Mouse (Mus musculus): ENCODE measurements around the gene 1700057G04Rik. TPM values are rescaled to one million over a fixed set of nuclear protein-coding genes. Genes with fewer than 3 reads are reported as not detected.
"Not testable (repeated sequence)": the region's sequence is repeated elsewhere in the genome, so short reads cannot be mapped to it uniquely, and the experiment has no call there.

1700057G04Rik gene
- polyA plus RNA-seq, 2 experiments, result not detected

GRCm38 (mm10) chr9:92305075-92305474 is 4.1 kb upstream of the 1700057G04Rik start:
- no peaks in the 10 kb centered on the region for H3K27me3 ChIP-seq (ENCODE audit: control insufficient read depth, insufficient read depth, low read length)
- H3K9me3 ChIP-seq (ENCODE audit: control insufficient read depth, low read length), result no peaks in the 10 kb centered on the region
- no peak overlapping the region for H3K4me3 ChIP-seq (ENCODE audit: insufficient read depth in 1 of 2, low read depth in 2 of 2, low read length in 2 of 2)
- no peaks in the 10 kb centered on the region for H3K4me1 ChIP-seq (replicated peaks; ENCODE audit: control insufficient read depth in 2 of 2, insufficient read depth in 2 of 2, low read length in 1 of 2)
- H3K27ac ChIP-seq, result no peak overlapping the region
- no peak overlapping the region for H3K9ac ChIP-seq (replicated peaks)
- no peak overlapping the region for H3K4me2 ChIP-seq (ENCODE audit: low read depth)
- TF ChIP-seq EP300 (IDR thresholded peaks at IDR 0.05; ENCODE audit: low read depth), result no peak
- TF ChIP-seq CTCF (IDR thresholded peaks at IDR 0.05; ENCODE audit: low read depth), result no peak
- no peak for ATAC-seq (ENCODE audit: insufficient read depth)
- DNase-seq (ENCODE audit: low read depth in 3 of 3, low spot score in 3 of 3), result no peak
- WGBS (ENCODE audit: insufficient replicate concordance), result 66% methylated on average over 8 of the region's 8 CpGs
- H3K36me3 ChIP-seq (replicated peaks; ENCODE audit: control insufficient read depth, insufficient read depth, low read depth), result no peaks in the 10 kb centered on the region

DNA sequence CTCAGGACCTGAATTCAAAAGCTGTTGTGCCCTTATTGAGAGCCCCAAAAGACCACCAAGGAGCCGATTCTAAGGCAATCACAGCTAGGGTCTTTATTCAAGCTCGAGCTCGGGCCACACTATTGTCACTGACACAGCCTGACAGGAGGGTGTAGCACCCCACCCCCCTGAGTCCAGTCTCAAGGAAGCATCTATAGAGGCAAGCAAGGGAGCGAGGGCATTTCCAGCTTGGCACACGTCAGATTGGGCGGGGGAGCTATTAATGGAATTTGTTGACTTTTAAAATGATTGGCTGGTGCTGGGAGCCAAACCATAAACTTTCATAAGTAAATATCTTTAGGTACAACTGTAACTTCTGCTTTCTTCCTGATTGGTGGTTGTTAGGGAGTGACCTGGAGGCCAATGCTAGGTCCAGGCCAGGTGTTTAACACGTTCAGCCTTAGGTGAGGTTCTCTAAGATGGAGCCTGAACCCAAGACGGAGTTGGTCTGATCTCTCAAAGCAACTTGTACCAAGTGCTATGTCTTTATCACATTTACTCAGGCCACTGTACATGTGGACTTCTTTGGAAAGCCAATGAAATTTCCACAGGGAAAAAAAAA is 3.5 kb upstream of the 1700057G04Rik start:
- TF ChIP-seq CTCF (IDR thresholded peaks at IDR 0.05; ENCODE audit: low read depth) (no peak), EP300 (IDR thresholded peaks at IDR 0.05; ENCODE audit: low read depth) (no peak)
- no peaks in the 10 kb centered on the region for H3K9me3 ChIP-seq (ENCODE audit: control insufficient read depth, low read length)
- H3K4me2 ChIP-seq (ENCODE audit: low read depth), result no peak overlapping the region
- DNase-seq (ENCODE audit: low read depth in 3 of 3, low spot score in 3 of 3) (no peak), ATAC-seq (ENCODE audit: insufficient read depth) (no peak)
- H3K4me1 ChIP-seq (replicated peaks; ENCODE audit: control insufficient read depth in 2 of 2, insufficient read depth in 2 of 2, low read length in 1 of 2), result no peaks in the 10 kb centered on the region
- no peak overlapping the region for H3K4me3 ChIP-seq (ENCODE audit: insufficient read depth in 1 of 2, low read depth in 2 of 2, low read length in 2 of 2)
- no peaks in the 10 kb centered on the region for H3K36me3 ChIP-seq (replicated peaks; ENCODE audit: control insufficient read depth, insufficient read depth, low read depth)
- no peaks in the 10 kb centered on the region for H3K27me3 ChIP-seq (ENCODE audit: control insufficient read depth, insufficient read depth, low read length)
- no peak overlapping the region for H3K9ac ChIP-seq (replicated peaks)
- 68% methylated on average over 8 of the region's 8 CpGs for WGBS (ENCODE audit: insufficient replicate concordance)
- no peak overlapping the region for H3K27ac ChIP-seq

GRCm38 (mm10) chr9:92316791-92317190 is 7.6 kb downstream of the 1700057G04Rik start:
- H3K4me1 ChIP-seq (replicated peaks; ENCODE audit: control insufficient read depth in 2 of 2, insufficient read depth in 2 of 2, low read length in 1 of 2), result no peaks in the 10 kb centered on the region
- no peaks in the 10 kb centered on the region for H3K27me3 ChIP-seq (ENCODE audit: control insufficient read depth, insufficient read depth, low read length)
- H3K4me3 ChIP-seq (ENCODE audit: insufficient read depth in 1 of 2, low read depth in 2 of 2, low read length in 2 of 2), result no peak overlapping the region
- TF ChIP-seq EP300 (IDR thresholded peaks at IDR 0.05; ENCODE audit: low read depth), result no peak
- TF ChIP-seq CTCF (IDR thresholded peaks at IDR 0.05; ENCODE audit: low read depth), result no peak
- ATAC-seq (ENCODE audit: insufficient read depth) (no peak), DNase-seq (ENCODE audit: low read depth in 3 of 3, low spot score in 3 of 3) (no peak)
- H3K36me3 ChIP-seq (replicated peaks; ENCODE audit: control insufficient read depth, insufficient read depth, low read depth), result no peaks in the 10 kb centered on the region
- H3K9me3 ChIP-seq (ENCODE audit: control insufficient read depth, low read length), result no peaks in the 10 kb centered on the region
- no peak overlapping the region for H3K27ac ChIP-seq
- WGBS (ENCODE audit: insufficient replicate concordance), result 70% methylated on average over 3 of the region's 3 CpGs
- H3K4me2 ChIP-seq (ENCODE audit: low read depth), result no peak overlapping the region
- no peak overlapping the region for H3K9ac ChIP-seq (replicated peaks)

GRCm38 (mm10) chr9:92325936-92326335 is 16.8 kb downstream of the 1700057G04Rik start:
- H3K27ac ChIP-seq; H3K9me3 ChIP-seq (ENCODE audit: control insufficient read depth, low read length); H3K4me1 ChIP-seq (replicated peaks; ENCODE audit: control insufficient read depth in 2 of 2, insufficient read depth in 2 of 2, low read length in 1 of 2); ATAC-seq (ENCODE audit: insufficient read depth); H3K4me3 ChIP-seq (ENCODE audit: insufficient read depth in 1 of 2, low read depth in 2 of 2, low read length in 2 of 2); H3K36me3 ChIP-seq (replicated peaks; ENCODE audit: control insufficient read depth, insufficient read depth, low read depth); H3K4me2 ChIP-seq (ENCODE audit: low read depth); H3K9ac ChIP-seq (replicated peaks); H3K27me3 ChIP-seq (ENCODE audit: control insufficient read depth, insufficient read depth, low read length); DNase-seq (ENCODE audit: low read depth in 3 of 3, low spot score in 3 of 3): not testable (repeated sequence)
- 47% methylated on average over 9 of the region's 9 CpGs for WGBS (ENCODE audit: insufficient replicate concordance)

GRCm38 (mm10) chr9:92326813-92327212 is 17.6 kb downstream of the 1700057G04Rik start:
- Histone ChIP-seq H3K4me3 (ENCODE audit: insufficient read depth in 1 of 2, low read depth in 2 of 2, low read length in 2 of 2) (no peak overlapping the region), H3K36me3 (replicated peaks; ENCODE audit: control insufficient read depth, insufficient read depth, low read depth) (no peaks in the 10 kb centered on the region), H3K27me3 (ENCODE audit: control insufficient read depth, insufficient read depth, low read length) (no peaks in the 10 kb centered on the region), H3K9ac (replicated peaks) (no peak overlapping the region), H3K4me2 (ENCODE audit: low read depth) (no peak overlapping the region), H3K4me1 (replicated peaks; ENCODE audit: control insufficient read depth in 2 of 2, insufficient read depth in 2 of 2, low read length in 1 of 2) (no peaks in the 10 kb centered on the region), H3K27ac (no peak overlapping the region), H3K9me3 (ENCODE audit: control insufficient read depth, low read length) (no peaks in the 10 kb centered on the region)
- no peak for TF ChIP-seq EP300 (IDR thresholded peaks at IDR 0.05; ENCODE audit: low read depth)
- TF ChIP-seq CTCF (IDR thresholded peaks at IDR 0.05; ENCODE audit: low read depth), result no peak
- 67% methylated on average over 4 of the region's 4 CpGs for WGBS (ENCODE audit: insufficient replicate concordance)
- DNase-seq (ENCODE audit: low read depth in 3 of 3, low spot score in 3 of 3), result no peak
- ATAC-seq (ENCODE audit: insufficient read depth), result no peak
